Mouse (Mus musculus): ENCODE results near the gene Cyp2d12. TPM values are rescaled to one million over a fixed set of nuclear protein-coding genes. Genes with fewer than 3 reads are reported as not detected.
"Not testable (repeated sequence)": the region's sequence is repeated elsewhere in the genome, so short reads cannot be mapped to it uniquely, and the experiment has no call there.

Cyp2d12 gene
- total and polyA plus RNA-seq, 3 experiments, result not detected

DNA sequence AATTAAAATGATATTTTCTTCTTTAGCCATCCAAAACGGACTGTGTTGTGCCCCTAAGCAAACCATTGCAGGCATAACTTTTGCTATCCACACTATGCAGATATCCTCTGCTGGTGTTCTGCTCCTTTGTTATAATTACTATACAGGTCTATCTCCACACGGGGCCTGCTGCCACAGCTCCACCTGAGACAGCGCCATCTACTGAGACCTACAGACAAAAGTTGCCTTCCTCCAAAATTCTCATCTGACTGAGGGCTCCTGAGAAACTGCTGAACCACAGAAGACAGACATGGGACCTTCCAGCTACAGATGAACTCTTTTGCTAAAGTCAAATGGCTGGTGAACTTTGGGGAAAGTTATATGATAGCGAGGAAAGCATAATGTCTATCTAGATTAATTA, 47.1 kb upstream of the Cyp2d12 start:
- H3K4me1 ChIP-seq (ENCODE audit: control insufficient read depth in 1 of 2, insufficient read depth in 2 of 2); H3K27ac ChIP-seq (ENCODE audit: insufficient read depth, low read depth); dilution Hi-C loops (cut with MboI; ENCODE audit: extremely low pct_ligation_motif_present, extremely low pct_unique_long_range_greater_than_20kb, low sequenced_read_pairs); H3K36me3 ChIP-seq (replicated peaks in 1 of 2; ENCODE audit: control insufficient read depth in 1 of 2, insufficient read depth in 1 of 2, low read length in 1 of 2); in situ Hi-C loops (cut with MboI; ENCODE audit: low pct_ligation_motif_present, low pct_unique_long_range_greater_than_20kb, low sequenced_read_pairs); H3K79me2 ChIP-seq (replicated peaks; ENCODE audit: control insufficient read depth, extremely low read depth, insufficient read depth, poor library complexity, severe bottlenecking); H3K9me3 ChIP-seq (replicated peaks; ENCODE audit: low read length); H3K4me3 ChIP-seq (replicated peaks in 1 of 3; ENCODE audit: low read depth in 2 of 3, low read length in 2 of 3, poor library complexity in 1 of 3); H3K4me2 ChIP-seq (ENCODE audit: insufficient read depth, low read depth, poor library complexity, severe bottlenecking); H3K27me3 ChIP-seq (replicated peaks); H3K9ac ChIP-seq (ENCODE audit: insufficient read depth, low read depth): not testable (repeated sequence)
- TF ChIP-seq CTCF (conservative IDR thresholded peaks at IDR 0.05 in 1 of 2, IDR thresholded peaks at IDR 0.05 in 1 of 2; ENCODE audit: low read depth in 2 of 2, low read length in 2 of 2), result 0 out of 4 replicates have a peak, but pooled peaks of 1 of the 2 experiments have one; percentile 21
- DNase-seq (ENCODE audit: extremely low read depth), result peak; percentile 0

DNA sequence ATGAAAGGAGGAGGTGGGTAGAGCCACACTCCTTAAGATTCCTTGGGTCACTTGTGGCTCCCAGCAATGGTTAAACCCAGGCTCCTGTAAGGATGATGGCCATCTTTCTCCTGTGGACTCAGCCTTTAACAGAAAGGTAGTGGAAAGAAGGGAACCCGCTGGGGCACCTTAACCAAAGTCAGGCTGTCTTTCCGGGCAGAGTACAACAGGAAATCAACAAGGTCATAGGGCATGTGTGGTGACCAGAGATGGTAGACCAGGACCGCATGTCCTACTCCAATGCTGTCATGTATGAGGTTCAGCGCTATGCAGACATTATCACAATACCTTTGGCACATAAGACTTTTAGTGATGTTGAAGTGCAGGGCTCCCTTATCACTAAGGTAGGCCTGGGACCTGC, 45.4 kb upstream of the Cyp2d12 start:
- H3K9me3 ChIP-seq (replicated peaks; ENCODE audit: low read length); DNase-seq (ENCODE audit: extremely low read depth); H3K9ac ChIP-seq (ENCODE audit: insufficient read depth, low read depth); H3K36me3 ChIP-seq (replicated peaks in 1 of 2; ENCODE audit: control insufficient read depth in 1 of 2, insufficient read depth in 1 of 2, low read length in 1 of 2); H3K4me3 ChIP-seq (replicated peaks in 1 of 3; ENCODE audit: low read depth in 2 of 3, low read length in 2 of 3, poor library complexity in 1 of 3); H3K4me1 ChIP-seq (ENCODE audit: control insufficient read depth in 1 of 2, insufficient read depth in 2 of 2); H3K27ac ChIP-seq (ENCODE audit: insufficient read depth, low read depth); in situ Hi-C loops (cut with MboI; ENCODE audit: low pct_ligation_motif_present, low pct_unique_long_range_greater_than_20kb, low sequenced_read_pairs); H3K4me2 ChIP-seq (ENCODE audit: insufficient read depth, low read depth, poor library complexity, severe bottlenecking); H3K27me3 ChIP-seq (replicated peaks); dilution Hi-C loops (cut with MboI; ENCODE audit: extremely low pct_ligation_motif_present, extremely low pct_unique_long_range_greater_than_20kb, low sequenced_read_pairs); H3K79me2 ChIP-seq (replicated peaks; ENCODE audit: control insufficient read depth, extremely low read depth, insufficient read depth, poor library complexity, severe bottlenecking): not testable (repeated sequence)

DNA sequence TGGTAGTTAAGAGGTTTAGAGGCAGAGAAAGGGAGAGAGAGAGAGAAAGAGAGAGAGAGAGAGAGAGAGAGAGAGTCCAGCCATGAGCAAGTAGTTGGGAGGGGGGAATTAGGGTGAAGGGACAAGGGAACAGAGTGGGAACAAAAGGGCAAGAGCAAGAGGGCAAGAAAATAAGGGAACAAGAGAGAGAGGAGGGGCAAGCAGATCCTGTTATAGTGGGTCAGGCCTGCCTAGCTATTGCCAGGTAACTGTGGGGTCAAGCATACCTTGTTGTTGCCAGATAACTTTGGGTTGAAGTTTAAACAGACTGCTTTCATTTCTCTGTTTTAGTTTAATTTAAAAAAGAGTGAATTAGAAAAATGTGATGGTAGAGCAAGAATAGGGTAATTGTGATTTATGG, 44.4 kb upstream of the Cyp2d12 start:
- H3K27ac ChIP-seq (ENCODE audit: insufficient read depth, low read depth); DNase-seq (ENCODE audit: extremely low read depth); H3K9ac ChIP-seq (ENCODE audit: insufficient read depth, low read depth); H3K79me2 ChIP-seq (replicated peaks; ENCODE audit: control insufficient read depth, extremely low read depth, insufficient read depth, poor library complexity, severe bottlenecking); in situ Hi-C loops (cut with MboI; ENCODE audit: low pct_ligation_motif_present, low pct_unique_long_range_greater_than_20kb, low sequenced_read_pairs); H3K4me3 ChIP-seq (replicated peaks in 1 of 3; ENCODE audit: low read depth in 2 of 3, low read length in 2 of 3, poor library complexity in 1 of 3); H3K27me3 ChIP-seq (replicated peaks); H3K9me3 ChIP-seq (replicated peaks; ENCODE audit: low read length); H3K4me2 ChIP-seq (ENCODE audit: insufficient read depth, low read depth, poor library complexity, severe bottlenecking); H3K4me1 ChIP-seq (ENCODE audit: control insufficient read depth in 1 of 2, insufficient read depth in 2 of 2); dilution Hi-C loops (cut with MboI; ENCODE audit: extremely low pct_ligation_motif_present, extremely low pct_unique_long_range_greater_than_20kb, low sequenced_read_pairs); H3K36me3 ChIP-seq (replicated peaks in 1 of 2; ENCODE audit: control insufficient read depth in 1 of 2, insufficient read depth in 1 of 2, low read length in 1 of 2): not testable (repeated sequence)

DNA sequence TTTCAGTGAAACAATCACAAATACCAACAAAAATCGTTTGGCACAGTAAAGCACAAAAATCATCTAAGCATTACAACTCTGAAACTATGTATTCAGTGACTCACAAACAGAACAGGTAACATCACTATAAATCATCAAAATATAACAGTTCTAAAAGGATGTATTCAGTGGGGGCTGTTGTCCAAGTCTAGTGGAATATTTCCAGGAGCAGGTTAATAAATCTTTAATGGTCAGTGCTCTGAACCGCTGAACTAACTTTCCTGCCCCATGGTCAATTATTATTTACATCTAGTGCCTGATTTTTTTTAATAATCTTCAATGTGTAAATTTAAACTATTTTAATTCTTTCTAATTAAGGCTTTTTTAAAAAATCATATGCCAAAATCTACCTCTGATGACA, 42.8 kb upstream of the Cyp2d12 start:
- H3K27me3 ChIP-seq (replicated peaks); in situ Hi-C loops (cut with MboI; ENCODE audit: low pct_ligation_motif_present, low pct_unique_long_range_greater_than_20kb, low sequenced_read_pairs); DNase-seq (ENCODE audit: extremely low read depth); H3K4me2 ChIP-seq (ENCODE audit: insufficient read depth, low read depth, poor library complexity, severe bottlenecking); H3K4me1 ChIP-seq (ENCODE audit: control insufficient read depth in 1 of 2, insufficient read depth in 2 of 2); H3K4me3 ChIP-seq (replicated peaks in 1 of 3; ENCODE audit: low read depth in 2 of 3, low read length in 2 of 3, poor library complexity in 1 of 3); H3K79me2 ChIP-seq (replicated peaks; ENCODE audit: control insufficient read depth, extremely low read depth, insufficient read depth, poor library complexity, severe bottlenecking); dilution Hi-C loops (cut with MboI; ENCODE audit: extremely low pct_ligation_motif_present, extremely low pct_unique_long_range_greater_than_20kb, low sequenced_read_pairs); H3K27ac ChIP-seq (ENCODE audit: insufficient read depth, low read depth); H3K9me3 ChIP-seq (replicated peaks; ENCODE audit: low read length); H3K36me3 ChIP-seq (replicated peaks in 1 of 2; ENCODE audit: control insufficient read depth in 1 of 2, insufficient read depth in 1 of 2, low read length in 1 of 2); H3K9ac ChIP-seq (ENCODE audit: insufficient read depth, low read depth): not testable (repeated sequence)

DNA sequence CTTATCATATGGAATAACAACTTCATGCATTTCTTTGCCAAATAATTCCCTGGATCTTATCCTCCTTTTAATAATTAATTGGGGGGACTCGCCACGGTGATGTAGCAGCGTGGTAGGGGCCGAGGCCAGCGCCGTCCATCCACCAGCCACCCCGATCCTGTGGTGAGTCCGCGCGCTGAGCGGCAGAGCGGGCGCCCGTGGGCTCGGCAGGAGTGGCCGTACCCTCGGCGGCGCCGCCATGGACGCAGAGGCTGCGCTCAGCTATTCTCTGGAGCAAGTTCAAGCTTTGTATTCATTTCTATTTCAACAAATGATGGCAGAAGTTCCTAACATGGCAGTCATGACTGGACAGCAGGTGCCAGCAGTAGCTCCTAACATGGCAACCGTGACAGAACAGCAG, 38.7 kb upstream of the Cyp2d12 start:
- H3K36me3 ChIP-seq (replicated peaks in 1 of 2; ENCODE audit: control insufficient read depth in 1 of 2, insufficient read depth in 1 of 2, low read length in 1 of 2); in situ Hi-C loops (cut with MboI; ENCODE audit: low pct_ligation_motif_present, low pct_unique_long_range_greater_than_20kb, low sequenced_read_pairs); DNase-seq (ENCODE audit: extremely low read depth); H3K4me3 ChIP-seq (replicated peaks in 1 of 3; ENCODE audit: low read depth in 2 of 3, low read length in 2 of 3, poor library complexity in 1 of 3); H3K4me1 ChIP-seq (ENCODE audit: control insufficient read depth in 1 of 2, insufficient read depth in 2 of 2); H3K4me2 ChIP-seq (ENCODE audit: insufficient read depth, low read depth, poor library complexity, severe bottlenecking); H3K79me2 ChIP-seq (replicated peaks; ENCODE audit: control insufficient read depth, extremely low read depth, insufficient read depth, poor library complexity, severe bottlenecking); H3K27me3 ChIP-seq (replicated peaks); dilution Hi-C loops (cut with MboI; ENCODE audit: extremely low pct_ligation_motif_present, extremely low pct_unique_long_range_greater_than_20kb, low sequenced_read_pairs); H3K9ac ChIP-seq (ENCODE audit: insufficient read depth, low read depth); H3K9me3 ChIP-seq (replicated peaks; ENCODE audit: low read length); H3K27ac ChIP-seq (ENCODE audit: insufficient read depth, low read depth): not testable (repeated sequence)

DNA sequence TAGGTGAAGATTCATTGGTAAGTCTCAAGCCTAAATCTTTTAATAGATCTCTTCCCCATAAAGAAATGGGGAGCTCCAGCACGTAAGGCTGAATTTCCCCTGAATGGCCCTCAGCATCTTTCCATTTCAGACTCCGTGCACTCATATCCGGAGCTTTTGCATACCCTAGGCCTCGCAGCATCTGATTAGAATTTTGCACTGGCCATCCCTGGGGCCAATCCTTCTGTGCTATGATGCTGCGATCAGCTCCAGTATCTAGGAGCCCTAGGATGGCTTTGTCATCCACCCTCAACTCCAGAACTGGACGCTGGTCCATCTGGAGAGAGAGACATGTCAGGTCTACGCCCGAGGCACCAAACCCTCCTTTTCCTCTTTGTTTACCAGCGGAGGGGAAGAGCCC, 27.5 kb upstream of the Cyp2d12 start:
- dilution Hi-C loops (cut with MboI; ENCODE audit: extremely low pct_ligation_motif_present, extremely low pct_unique_long_range_greater_than_20kb, low sequenced_read_pairs); H3K9me3 ChIP-seq (replicated peaks; ENCODE audit: low read length): not testable (repeated sequence)

More for the DNA sequence above, 27.5 kb upstream of the Cyp2d12 start:
- H3K27me3 ChIP-seq (replicated peaks); in situ Hi-C loops (cut with MboI; ENCODE audit: low pct_ligation_motif_present, low pct_unique_long_range_greater_than_20kb, low sequenced_read_pairs); H3K4me3 ChIP-seq (replicated peaks in 1 of 3; ENCODE audit: low read depth in 2 of 3, low read length in 2 of 3, poor library complexity in 1 of 3); H3K4me1 ChIP-seq (ENCODE audit: control insufficient read depth in 1 of 2, insufficient read depth in 2 of 2); H3K9ac ChIP-seq (ENCODE audit: insufficient read depth, low read depth); H3K4me2 ChIP-seq (ENCODE audit: insufficient read depth, low read depth, poor library complexity, severe bottlenecking); H3K27ac ChIP-seq (ENCODE audit: insufficient read depth, low read depth); H3K36me3 ChIP-seq (replicated peaks in 1 of 2; ENCODE audit: control insufficient read depth in 1 of 2, insufficient read depth in 1 of 2, low read length in 1 of 2); H3K79me2 ChIP-seq (replicated peaks; ENCODE audit: control insufficient read depth, extremely low read depth, insufficient read depth, poor library complexity, severe bottlenecking); DNase-seq (ENCODE audit: extremely low read depth): not testable (repeated sequence)
